Mouse (Mus musculus) layer of hippocampus, adult 9-10 months (tissue): ENCODE results near the gene Kif26b.

Experiments used
- DNase-seq: peaks from one replicate; pipeline ENCODE4 v3.0.0; 2022; ENCODE audit warnings: low spot score

Kif26b gene

DNA sequence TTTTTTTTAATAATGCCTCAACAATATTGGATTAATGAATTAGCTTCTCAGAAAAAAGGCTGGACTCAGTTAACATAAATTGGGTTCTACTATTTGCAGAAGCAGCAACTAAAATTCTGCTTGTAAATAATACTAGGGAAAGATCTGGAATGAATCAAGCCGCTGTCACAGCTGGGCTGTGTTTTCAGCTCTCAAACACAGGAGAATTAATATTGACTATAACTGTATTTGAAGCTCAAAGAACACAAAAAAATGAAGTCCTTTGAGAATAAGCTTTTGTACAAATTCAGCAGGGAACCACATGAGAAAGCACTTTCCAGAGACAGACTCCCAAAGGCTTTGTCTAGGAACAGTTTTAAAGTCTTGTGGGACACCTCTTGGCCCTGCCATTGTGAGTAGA lies 134.6 kb downstream of the Kif26b start:
- no peak for DNase-seq

DNA sequence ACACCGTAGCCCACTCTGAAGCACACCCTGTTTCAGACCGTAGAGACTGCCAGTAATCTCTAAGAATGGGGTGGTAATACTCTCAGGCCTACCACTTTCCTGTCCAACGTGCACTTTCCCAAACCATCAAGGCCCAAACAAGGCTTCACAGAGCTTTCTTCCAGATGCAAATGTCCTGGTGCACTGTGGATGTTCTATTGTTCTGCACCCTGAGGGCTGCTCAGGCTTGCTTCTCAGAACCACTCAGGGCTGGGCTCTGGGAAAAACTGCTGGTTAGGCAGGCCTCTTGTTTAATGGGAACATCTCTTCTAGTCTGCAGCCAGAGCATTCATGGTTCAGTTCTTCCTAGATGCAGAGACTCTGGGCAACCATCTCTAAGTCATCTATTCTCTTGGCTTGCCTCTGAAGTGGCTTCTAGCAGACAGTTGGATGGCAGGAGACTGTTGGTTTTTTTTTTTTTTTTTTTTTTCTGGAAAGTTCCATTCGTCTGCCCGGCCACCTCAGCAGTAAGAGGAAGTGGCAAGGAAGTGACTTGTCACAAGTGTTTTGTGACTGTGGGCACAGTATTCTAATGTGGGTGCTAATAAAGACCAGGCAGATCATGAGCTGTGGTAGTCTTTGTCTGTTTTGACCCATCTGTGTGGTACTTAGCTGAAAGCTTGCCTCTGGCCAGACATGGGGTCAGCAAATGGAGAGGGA lies 135.5 kb downstream of the Kif26b start:
- DNase-seq = no peak

DNA sequence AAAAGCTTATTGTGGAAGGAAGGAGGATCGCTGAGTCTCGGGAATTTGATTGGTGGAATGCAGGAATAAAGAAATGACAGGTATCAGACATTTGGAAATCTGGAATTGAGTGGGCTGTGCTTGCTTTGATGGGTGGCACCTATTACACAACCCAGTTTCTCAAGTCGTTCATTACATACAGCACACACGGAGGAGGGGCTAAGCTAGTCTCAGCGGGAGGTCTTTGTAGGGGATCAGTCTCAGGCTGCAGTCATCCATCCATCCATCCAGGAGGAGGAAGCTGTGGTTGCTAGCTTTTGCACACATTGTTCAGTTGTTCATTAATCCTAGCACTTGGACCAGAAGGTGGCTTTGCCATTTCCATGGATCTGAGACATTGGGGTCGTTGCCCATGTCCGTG lies 137.6 kb downstream of the Kif26b start:
- DNase-seq = no peak

DNA sequence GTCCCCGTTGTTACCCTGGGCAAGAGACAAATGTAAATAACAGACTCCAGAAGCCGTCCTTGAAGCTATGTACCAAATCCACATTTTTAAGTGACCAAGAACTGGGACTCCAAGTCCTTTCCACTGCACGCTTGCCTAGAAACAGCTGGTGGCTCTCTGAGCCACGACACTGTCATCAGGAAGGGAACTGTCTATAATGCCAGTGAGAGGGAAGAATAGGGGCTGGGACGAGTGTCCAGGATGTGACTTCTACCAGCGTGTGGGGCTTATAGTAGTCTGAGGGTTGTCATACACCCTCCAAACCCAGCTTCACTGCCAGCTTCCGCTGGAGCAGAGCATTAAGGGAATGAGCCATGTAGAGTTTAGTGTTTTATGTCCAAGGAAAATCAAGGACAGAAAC lies 138.9 kb downstream of the Kif26b start:
- no peak for DNase-seq

DNA sequence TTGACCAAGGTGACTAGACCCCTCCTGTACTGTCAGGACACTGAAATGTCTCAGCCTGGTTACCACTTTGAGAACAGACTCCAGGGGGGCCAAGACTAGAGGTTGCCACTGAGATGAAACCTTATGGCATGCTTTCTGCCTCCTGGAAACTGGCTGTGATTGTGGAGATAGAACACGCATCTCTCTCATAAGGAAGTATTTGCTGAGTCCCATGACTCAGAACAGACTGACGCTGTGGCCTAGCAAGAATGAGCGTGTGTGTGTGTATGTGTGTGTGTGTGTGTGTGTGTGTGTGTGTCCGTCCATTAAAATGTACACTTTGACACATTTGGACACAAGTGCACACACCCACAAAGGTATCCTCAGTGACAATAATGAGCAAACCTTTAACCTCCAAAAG lies 140.0 kb downstream of the Kif26b start:
- no peak for DNase-seq

DNA sequence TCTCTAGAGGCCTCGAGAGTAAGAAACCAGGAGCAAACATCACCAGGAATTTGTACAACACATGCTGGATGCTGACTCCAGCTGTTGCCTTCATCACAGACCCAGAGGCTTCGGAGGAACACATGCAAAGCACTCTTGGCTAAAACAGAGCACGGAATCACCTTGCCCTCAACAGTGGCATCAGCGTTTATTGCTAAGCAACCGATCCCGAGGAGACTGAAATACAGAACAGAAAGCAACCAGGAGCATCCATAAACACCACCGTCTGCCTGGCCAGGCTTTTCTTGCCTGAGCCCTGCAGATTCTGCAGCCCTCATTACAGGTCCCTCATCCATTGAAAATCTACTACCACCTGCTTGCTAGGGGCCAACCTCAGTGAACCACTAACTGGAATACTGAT lies 144.1 kb downstream of the Kif26b start:
- DNase-seq = no peak

DNA sequence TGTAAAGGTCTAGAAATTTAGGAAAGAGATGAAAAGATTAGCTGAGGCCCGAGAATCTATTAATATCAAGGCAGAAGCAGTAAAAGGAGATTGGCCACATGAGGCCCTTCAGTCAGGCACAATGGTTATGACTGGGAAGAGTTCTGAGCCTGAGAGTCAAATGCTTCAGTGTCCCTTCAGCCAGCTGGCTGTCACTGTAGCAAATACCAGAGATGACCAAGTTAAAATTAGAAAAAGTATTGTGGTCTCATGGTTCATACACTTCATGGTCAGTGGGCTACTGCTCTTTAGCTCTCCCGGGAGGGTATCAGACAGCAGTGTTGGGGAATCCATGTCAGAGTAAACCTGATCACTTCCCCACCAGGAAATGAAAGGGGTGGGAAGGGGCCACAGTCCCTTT lies 144.6 kb downstream of the Kif26b start:
- no peak for DNase-seq

DNA sequence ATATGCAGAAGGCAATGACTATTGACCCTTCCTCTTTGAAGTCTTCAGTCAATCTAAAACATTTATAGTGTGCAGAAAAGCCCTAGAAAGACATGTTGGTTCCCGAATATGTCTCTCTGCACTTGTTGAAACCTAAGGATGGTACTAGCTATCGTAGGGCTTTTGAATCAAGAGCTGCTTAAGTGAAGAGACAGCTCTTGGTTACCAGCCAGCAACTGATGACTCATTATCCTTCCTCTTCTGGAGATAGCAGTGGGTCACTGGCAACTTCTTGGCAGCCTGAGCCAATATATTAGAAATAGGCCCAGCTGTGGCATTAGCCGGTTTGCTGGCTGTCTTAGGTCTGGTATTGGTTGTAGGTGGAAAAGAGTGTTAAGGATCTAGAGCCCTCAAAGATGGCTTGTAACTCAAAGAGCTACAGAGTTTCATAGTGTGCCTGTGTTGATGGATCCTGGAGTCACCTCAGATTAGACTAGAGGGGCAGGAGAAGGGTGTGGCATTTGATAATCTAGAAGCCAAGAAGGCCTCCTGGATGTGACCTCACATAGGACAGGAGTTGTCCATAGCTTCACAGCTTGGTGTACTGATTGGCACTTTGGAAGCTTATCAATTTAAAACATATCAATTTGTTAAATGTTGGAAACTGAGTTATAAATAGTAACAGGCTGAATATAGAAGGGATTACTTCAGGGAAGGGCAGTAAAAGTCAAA lies 146.8 kb downstream of the Kif26b start:
- no peak for DNase-seq

DNA sequence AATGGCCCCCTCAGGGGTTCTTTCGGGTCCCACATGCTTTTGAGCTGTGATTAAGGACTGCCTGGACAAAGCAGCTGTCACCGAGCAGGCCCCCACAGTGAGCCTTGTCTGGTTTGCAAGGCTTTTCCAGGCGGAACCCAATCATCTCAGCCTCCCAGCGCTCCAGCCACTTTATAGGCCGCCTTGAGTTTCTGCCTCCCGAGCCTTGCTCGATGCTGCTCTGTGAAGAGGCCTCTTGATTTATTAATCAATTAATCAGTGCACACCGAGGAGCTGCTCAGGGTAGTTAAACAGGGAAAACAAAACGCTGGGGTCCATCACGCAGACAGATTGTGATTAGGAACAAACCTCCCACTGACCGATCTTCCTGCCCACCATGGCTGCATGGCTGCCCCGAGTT lies 148.2 kb downstream of the Kif26b start:
- DNase-seq = no peak

DNA sequence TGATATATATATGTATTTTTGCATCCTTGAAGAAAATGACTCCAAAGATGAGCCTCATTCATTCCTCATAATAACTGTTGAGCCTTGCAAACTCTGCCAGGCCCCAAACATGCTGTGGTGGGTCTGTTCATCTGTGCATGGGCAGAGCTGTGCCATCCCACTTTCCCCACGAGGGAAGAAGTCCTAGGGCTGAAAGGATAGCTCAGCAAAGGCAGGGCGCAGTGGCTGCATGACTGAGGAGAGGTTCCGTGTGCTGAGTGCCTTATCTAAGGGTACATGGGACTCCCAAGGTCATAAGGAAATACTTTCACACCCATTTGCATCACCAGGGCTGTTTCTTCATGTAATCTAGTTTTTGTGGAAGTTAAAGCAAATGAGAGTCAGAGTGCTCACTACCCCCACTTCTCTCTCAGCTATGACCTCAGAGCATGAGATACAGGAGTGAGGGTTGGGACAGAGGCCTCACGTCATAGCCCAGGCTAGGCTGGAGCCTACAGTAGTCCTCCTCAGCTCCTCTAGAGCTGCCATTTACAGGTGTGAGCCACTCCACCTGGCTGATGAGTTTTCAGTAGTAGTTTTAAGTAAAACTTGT lies 148.8 kb downstream of the Kif26b start:
- DNase-seq = no peak

DNA sequence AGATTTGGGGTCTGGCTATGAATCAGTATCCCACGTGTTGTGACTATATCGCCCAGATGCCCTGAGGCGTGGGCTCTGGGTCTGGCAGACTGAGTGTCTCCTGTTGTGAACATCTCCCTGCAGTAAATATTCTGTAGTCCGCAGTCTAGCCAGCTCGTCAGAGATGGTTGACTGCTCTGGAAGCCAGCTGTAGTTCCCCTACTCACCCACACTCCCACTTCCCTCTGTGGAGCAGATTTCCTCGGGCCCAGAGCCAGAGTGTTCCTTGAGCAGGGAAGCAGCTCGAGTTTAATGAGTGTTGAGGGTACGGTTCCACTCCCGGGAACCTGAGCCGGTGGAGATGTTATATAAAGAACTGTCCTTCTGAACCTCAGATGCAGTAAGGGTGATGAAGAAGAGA lies 154.7 kb downstream of the Kif26b start:
- no peak for DNase-seq

DNA sequence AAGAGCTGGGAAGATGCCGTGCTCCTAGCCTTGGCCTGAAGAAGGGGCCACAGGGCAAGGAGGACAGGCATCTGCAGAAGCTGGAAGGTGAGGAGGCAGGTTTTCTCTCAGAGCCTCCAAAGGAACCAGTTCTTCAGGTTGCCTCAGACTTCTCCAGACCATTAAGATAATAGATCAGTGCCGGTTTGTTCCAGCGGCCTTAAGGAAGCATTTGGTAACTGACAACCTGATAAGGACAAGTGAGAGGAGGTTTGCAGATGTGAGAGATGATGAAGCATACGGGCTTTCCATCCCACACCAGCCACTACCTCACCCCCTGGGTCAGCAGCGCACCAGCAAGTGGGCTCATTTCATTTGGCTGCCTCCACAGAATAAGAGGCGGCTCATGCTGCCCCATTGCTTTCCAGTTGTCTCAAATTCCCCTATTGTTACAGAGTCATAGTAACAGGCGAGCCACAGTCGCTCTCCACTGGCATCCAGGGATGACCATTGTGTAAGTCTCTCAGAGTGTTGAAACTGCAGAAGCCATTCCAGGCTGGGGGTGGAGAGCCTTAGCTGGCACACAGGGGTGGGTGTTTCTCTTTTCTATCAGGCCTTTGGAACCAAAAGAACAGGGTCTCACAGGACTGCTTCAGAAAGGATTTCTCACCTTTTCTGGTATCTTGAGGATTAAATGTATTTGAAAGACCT lies 156.2 kb downstream of the Kif26b start:
- no peak for DNase-seq

DNA sequence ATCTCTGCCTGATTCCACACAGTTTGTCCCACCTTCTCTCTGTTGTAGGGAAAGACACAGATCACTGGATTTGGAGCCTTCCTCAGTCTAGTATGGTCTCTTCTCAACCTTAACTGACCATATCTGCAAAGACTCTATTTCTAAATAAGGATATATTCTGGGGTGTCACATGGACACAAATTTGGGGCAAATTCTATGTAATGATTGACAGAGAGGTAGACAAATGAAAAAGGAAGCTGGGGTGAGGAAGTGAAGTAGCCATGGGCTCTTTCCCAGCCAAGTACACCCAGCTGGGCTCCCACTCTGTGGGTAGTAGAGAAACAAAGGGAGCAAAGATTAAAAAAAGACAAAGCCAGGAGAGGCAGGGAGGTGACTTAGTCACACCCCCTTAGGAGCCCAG lies 158.0 kb downstream of the Kif26b start:
- no peak for DNase-seq

DNA sequence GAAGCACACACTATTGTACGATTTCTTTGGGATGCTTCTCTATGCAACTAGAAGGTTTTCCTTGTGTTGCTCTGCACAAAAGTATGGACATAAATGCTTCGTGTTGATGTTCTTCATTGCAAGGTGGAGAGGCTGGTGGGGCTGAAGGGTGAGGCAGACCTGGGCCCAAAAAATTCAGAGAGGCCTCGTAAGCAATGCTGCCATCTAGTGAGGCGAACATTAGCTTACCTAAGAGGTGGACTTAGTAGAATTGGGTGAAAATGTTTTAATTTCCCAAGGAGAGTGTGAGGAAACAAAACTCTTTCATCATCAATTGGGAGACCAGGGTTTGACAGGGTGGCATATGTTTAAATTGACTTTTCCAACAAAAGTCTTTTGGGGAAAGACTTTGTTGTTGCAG lies 160.6 kb downstream of the Kif26b start:
- no peak for DNase-seq

DNA sequence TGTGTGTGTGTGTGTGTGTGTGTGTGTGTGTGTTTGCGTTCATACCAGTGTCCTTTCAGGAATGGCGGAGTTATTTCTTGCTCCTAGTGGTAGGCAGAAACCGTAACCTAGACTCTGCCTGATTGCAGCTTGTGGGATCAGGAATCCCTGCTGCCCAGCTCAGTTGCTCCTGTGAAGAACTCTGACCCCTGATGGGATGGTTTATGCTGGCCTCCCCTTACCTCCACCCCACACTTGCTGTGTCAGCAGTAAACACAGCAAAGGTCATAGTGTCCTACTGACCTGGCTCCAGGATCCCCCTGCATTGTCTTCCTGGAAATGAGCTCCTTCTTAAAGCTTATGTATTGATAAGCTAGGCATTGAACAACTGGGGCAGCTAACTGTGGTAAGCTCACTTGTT lies 162.8 kb downstream of the Kif26b start:
- DNase-seq = no peak

DNA sequence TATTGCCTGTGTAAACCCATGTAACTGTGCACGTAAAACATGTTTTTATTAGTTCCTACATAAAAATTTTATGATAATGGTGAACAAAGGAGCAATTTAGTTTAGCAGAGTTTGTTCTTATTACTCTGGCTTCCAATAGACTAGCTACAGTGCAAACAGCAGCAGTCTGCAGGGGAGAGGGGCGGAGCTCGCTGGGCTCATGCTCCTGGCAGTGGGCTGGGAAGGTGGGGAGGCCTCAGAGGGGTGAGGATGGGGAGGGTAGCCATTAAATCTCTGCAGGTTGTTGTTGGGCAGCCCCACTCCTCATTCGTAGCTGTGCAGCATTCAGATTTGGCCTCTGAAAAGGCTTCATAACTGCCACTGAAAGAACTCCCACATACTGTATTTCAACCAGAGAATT lies 171.2 kb downstream of the Kif26b start:
- DNase-seq = no peak

DNA sequence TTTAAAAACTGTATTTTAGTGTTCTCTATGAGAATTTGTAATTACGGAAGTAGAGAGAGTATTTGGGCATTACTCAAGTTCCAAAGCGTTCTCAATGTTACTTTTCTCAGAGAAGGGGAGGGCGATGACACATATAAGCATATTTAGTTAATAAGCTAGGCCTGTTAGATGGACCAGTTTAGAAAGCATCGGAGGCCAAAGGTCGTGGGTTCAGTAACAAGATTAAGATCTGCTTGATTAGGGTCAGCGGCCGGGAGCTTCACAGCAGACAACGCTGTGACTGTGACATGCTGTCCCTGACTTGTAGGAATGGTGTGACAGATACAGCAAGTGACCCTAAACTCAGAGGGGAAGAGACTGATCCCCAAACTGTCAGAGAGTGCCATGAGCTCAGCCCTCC lies 174.6 kb downstream of the Kif26b start:
- DNase-seq = no peak

DNA sequence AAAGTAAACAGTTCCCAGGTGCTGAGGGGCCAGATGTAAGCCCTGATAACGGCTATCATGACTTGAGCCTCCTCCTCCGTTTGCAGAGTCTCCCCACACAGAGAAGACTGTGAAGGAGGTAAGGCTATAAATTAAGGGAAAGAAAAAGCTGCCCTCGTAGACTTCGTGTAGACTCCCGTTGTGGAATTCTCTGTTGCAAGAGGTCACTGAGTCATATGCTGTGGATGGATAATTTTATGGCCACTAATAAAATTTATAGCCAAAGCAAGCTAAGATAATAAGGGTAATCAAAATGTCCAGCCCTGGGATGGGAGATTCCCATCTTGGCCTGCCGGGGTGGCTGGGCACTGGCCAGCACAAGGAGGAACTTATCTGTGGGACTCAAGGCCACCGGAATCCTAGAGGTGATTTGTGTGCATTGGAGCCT lies 179.0 kb downstream of the Kif26b start:
- no peak for DNase-seq

DNA sequence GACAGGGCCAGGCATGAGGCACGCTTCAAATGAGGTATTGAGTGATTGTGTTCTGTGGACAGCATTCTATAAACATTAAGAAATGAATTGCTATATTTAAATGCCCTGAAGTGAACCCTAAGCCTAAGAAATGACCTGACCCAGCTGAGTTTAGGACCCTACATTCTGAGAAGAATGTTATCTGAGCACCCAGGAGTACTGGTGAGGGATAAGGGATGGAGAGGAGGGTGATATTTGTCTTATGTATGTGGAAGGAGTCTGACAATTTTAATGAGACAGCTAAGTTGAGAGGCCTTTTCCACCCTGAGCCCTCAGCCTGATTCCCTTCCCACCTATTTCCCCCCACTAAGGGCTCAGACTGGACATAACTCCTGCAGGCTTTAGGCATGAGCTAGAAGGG lies 179.4 kb downstream of the Kif26b start:
- no peak for DNase-seq

DNA sequence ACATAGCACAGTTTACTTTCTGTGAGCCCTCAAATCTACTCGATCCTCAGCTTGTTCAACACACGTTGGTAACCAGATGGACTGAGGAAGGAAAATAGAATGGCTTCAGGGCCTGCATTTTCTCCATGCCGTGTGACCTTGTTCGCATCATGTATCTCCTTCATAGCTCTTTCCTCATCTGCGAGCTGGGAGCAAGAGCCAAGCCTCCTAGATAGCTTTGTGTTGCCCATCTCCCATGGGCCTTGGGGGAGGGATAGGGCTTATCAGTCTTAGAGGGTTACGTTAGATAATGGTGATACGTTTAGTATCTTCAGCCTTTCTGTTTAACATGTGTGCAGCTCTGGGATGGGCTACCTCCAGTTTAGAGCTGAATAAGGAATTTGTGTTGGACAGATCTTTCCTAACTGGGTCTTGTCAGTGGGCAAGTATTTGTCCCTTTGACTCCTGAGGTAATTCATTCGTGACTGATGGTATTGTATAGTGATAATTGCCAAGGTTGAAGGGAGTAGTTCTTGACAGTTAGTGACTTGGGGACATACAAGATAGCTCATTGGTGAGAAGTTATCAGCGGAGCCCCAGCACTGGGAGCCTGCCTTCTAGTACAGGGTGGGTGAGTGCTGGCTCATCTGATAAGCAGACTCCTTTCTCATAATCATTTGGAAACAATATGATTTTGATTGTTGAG lies 183.4 kb downstream of the Kif26b start:
- no peak for DNase-seq

DNA sequence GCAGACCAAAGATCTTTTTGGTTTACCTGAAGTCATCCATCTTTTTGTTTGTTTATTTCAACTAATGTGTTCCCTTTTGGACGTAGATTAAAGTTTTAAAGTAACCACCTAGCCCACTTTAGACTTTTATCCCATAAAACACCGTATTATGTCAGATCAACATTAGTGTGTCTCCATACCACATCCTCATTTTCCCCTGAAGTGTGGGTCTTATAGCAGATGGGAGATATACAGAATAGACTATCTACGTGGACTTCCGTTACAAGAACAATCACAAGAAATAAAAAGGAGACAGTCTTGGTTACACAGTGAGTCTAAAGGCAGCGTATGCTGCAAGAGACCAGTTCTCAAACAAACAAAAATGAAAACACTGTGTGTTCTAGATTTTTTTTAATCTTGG lies 185.3 kb downstream of the Kif26b start:
- DNase-seq = no peak

DNA sequence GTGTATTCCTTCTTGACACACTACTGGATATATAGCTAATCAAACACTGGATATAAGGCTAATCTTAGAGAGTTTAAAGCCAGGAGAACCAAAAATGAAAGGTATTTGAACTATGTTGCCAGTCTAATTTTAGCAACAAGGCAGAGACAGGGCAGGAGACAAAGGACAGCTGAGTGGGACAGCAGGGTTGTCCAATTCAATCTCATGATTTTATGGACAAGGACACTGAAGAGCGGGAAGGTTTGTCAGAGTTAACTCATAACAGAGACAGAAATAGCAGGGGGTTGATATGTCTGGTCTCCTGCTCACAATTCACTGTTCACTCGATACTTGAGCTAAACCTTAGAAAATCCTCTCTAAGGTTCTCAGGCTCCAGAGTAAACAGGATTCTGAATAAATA lies 187.5 kb downstream of the Kif26b start:
- no peak for DNase-seq
